Comparison of ENCODE assay signal across 28 mouse cellular contexts in the genomic region with DNA sequence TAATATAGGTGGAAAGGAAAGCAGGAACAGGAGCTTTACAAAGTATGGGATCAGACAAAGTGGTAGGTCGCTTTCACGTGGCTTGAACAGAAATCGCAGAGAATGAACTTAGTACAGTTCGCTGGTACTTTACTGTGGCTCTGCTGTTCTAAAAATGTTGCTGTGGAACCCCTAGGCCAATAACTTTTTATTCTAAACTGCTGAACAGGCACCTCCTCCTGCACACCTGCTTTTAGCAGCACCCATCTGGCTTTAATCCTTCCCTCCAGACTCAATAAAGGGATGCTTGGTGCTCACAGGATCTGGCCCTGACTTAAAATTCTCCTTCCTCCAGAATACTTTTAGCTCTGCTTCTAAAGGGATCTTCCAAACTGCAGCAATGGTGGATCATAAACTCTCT.
DNase-seq lines count a peak whose midpoint lies in the region; ATAC-seq and TF ChIP-seq lines count a peak whose summit lies in the region.
"Had no signal": no experiment of that assay in that cellular context is flagged by ENCODE, and none has a peak within 500 bp of the region (broad histone marks: within the 10 kb centered on the region; RNA-seq: fewer than 3 reads in every experiment).

No protein-coding gene starts in this region.

- no peaks in the 10 kb centered on the region for H3K27me3 ChIP-seq in forebrain, embryonic 10.5 days (ENCODE audit: poor library complexity, severe bottlenecking)
- H3K27me3 ChIP-seq in forebrain, embryonic 13.5 days: no peaks in the 10 kb centered on the region
- no peaks in the 10 kb centered on the region for H3K27me3 ChIP-seq in limb, embryonic 10.5 days (ENCODE audit: low read depth, poor library complexity, severe bottlenecking)
- no peaks in the 10 kb centered on the region for H3K27me3 ChIP-seq in limb, embryonic 13.5 days
- no peaks in the 10 kb centered on the region for H3K27me3 ChIP-seq in liver, embryonic 11.5 days (replicated peaks; ENCODE audit: control insufficient read depth, insufficient read depth, low read length)
- H3K27me3 ChIP-seq: CH12.LX; embryonic facial prominence, embryonic 13.5 days; embryonic facial prominence, embryonic 15.5 days; Patski had no signal

- no peaks in the 10 kb centered on the region for H3K9me3 ChIP-seq in forebrain, embryonic 10.5 days
- no peaks in the 10 kb centered on the region for H3K9me3 ChIP-seq in forebrain, embryonic 13.5 days (replicated peaks)
- no peaks in the 10 kb centered on the region for H3K9me3 ChIP-seq in limb, embryonic 10.5 days (replicated peaks)
- no peaks in the 10 kb centered on the region for H3K9me3 ChIP-seq in limb, embryonic 13.5 days
- H3K9me3 ChIP-seq in liver, embryonic 11.5 days (ENCODE audit: control insufficient read depth, low read length): no peaks in the 10 kb centered on the region
- H3K9me3 ChIP-seq: embryonic facial prominence, embryonic 13.5 days; embryonic facial prominence, embryonic 15.5 days had no signal

- H3K4me2 ChIP-seq in forebrain, embryonic 13.5 days: no peak overlapping the region
- H3K4me2 ChIP-seq in limb, embryonic 13.5 days (replicated peaks): no peak overlapping the region
- no peak overlapping the region for H3K4me2 ChIP-seq in liver, embryonic 11.5 days
- H3K4me2 ChIP-seq: embryonic facial prominence, embryonic 13.5 days; embryonic facial prominence, embryonic 15.5 days had no signal

- no peaks in the 10 kb centered on the region for H3K36me3 ChIP-seq in forebrain, embryonic 10.5 days (replicated peaks)
- H3K36me3 ChIP-seq in forebrain, embryonic 13.5 days (ENCODE audit: poor library complexity, severe bottlenecking): no peaks in the 10 kb centered on the region
- no peaks in the 10 kb centered on the region for H3K36me3 ChIP-seq in limb, embryonic 10.5 days
- H3K36me3 ChIP-seq in limb, embryonic 13.5 days: no peaks in the 10 kb centered on the region
- no peaks in the 10 kb centered on the region for H3K36me3 ChIP-seq in liver, embryonic 11.5 days (ENCODE audit: control insufficient read depth, insufficient read depth, low read length)
- H3K36me3 ChIP-seq: embryonic facial prominence, embryonic 13.5 days; embryonic facial prominence, embryonic 15.5 days; G1E had no signal

- no peak for ATAC-seq in forebrain, embryonic 13.5 days
- ATAC-seq in limb, embryonic 13.5 days (ENCODE audit: low FRiP score, low read depth): peak; percentile 71
- no peak for ATAC-seq in liver, embryonic 11.5 days (replicated peaks; ENCODE audit: low FRiP score)
- ATAC-seq: activated CD4-positive, CD25-positive, alpha-beta regulatory T cell, adult 4 months; CD4-positive, CD25-positive, alpha-beta regulatory T cell, adult 4 months; forebrain, embryonic 14.5 days; forebrain, embryonic 16.5 days; Patski had no signal

- H3K9ac ChIP-seq in forebrain, embryonic 13.5 days: no peak overlapping the region
- no peak overlapping the region for H3K9ac ChIP-seq in limb, embryonic 13.5 days
- no peak overlapping the region for H3K9ac ChIP-seq in liver, embryonic 11.5 days (ENCODE audit: low read depth, low read length)
- H3K9ac ChIP-seq: embryonic facial prominence, embryonic 13.5 days; embryonic facial prominence, embryonic 15.5 days had no signal

- peak overlapping the region; percentile 44 for H3K27ac ChIP-seq in forebrain, embryonic 10.5 days
- no peak overlapping the region for H3K27ac ChIP-seq in forebrain, embryonic 13.5 days
- no peak overlapping the region for H3K27ac ChIP-seq in limb, embryonic 10.5 days
- H3K27ac ChIP-seq in limb, embryonic 13.5 days: no peak overlapping the region
- no peak overlapping the region for H3K27ac ChIP-seq in liver, embryonic 11.5 days (ENCODE audit: low read depth, low read length)
- no peak overlapping the region for H3K27ac ChIP-seq in left cerebral cortex, adult 2 months
- H3K27ac ChIP-seq: embryonic facial prominence, embryonic 13.5 days; embryonic facial prominence, embryonic 15.5 days had no signal

- intact Hi-C loops in left cerebral cortex, adult 2 months (cut with DNase I): no loop called here

- 75% methylated on average over 4 of the region's 4 CpGs for WGBS in forebrain, embryonic 10.5 days
- WGBS in forebrain, embryonic 13.5 days: 58% methylated on average over 4 of the region's 4 CpGs
- 87% methylated on average over 4 of the region's 4 CpGs for WGBS in limb, embryonic 10.5 days
- 34% methylated on average over 4 of the region's 4 CpGs for WGBS in limb, embryonic 13.5 days
- WGBS in liver, embryonic 11.5 days: 87% methylated on average over 4 of the region's 4 CpGs

- TF ChIP-seq CTCF in left cerebral cortex, adult 2 months (IDR thresholded peaks at IDR 0.05): no peak

- peaks cover 15% of the 10 kb centered on the region for H3K4me1 ChIP-seq in forebrain, embryonic 10.5 days
- peaks cover 6% of the 10 kb centered on the region; the same call in 1 of the 2 replicates for H3K4me1 ChIP-seq in forebrain, embryonic 13.5 days
- peaks cover 5% of the 10 kb centered on the region; the same call in 1 of the 2 replicates for H3K4me1 ChIP-seq in limb, embryonic 10.5 days
- H3K4me1 ChIP-seq in limb, embryonic 13.5 days: peaks cover 5% of the 10 kb centered on the region; the same call in 1 of the 2 replicates
- H3K4me1 ChIP-seq in liver, embryonic 11.5 days (replicated peaks; ENCODE audit: control insufficient read depth, insufficient read depth, low read length): no peaks in the 10 kb centered on the region
- H3K4me1 ChIP-seq: embryonic facial prominence, embryonic 13.5 days; embryonic facial prominence, embryonic 15.5 days had no signal

- no peak overlapping the region for H3K4me3 ChIP-seq in forebrain, embryonic 10.5 days
- H3K4me3 ChIP-seq in forebrain, embryonic 13.5 days: no peak overlapping the region
- no peak overlapping the region for H3K4me3 ChIP-seq in limb, embryonic 10.5 days
- no peak overlapping the region for H3K4me3 ChIP-seq in limb, embryonic 13.5 days
- H3K4me3 ChIP-seq in liver, embryonic 11.5 days (ENCODE audit: low read depth, low read length): no peak overlapping the region
- H3K4me3 ChIP-seq in left cerebral cortex, adult 2 months: no peak overlapping the region
- H3K4me3 ChIP-seq: embryonic facial prominence, embryonic 13.5 days; embryonic facial prominence, embryonic 15.5 days; erythroblast, embryonic 14.5 days had no signal

- no peak for DNase-seq in forebrain, embryonic 10.5 days (ENCODE audit: extremely low spot score, low spot score)
- peak; percentile 30 for DNase-seq in limb, embryonic 10.5 days (ENCODE audit: low spot score)
- no peak for DNase-seq in liver, embryonic 11.5 days (ENCODE audit: low spot score)
- no peak for DNase-seq in thymus, postnatal 0 days (ENCODE audit: low spot score)
- no peak for DNase-seq in left cerebral cortex, adult 2 months (ENCODE audit: extremely low spot score in 1 of 2, low spot score in 2 of 2)
- DNase-seq: adrenal gland, adult 8-10 months; adrenal gland, postnatal 14 days; adrenal gland, postnatal 36 days; B cell, adult 2 months; cerebellum, adult 11 months; cerebellum, adult 18-20 months; cerebellum, adult 8-10 months; cerebellum, adult 9-11 months; cerebellum, postnatal 14 days; cerebellum, postnatal 36 days; embryo, embryonic 11 days had no signal
